Mouse (Mus musculus) retina, postnatal 1 day (tissue): Measurements from ENCODE around the gene Utp15.

Source experiments
- DNase-seq: peaks from one replicate; pipeline ENCODE4 v3.0.0-alpha.2; 2012

Gene Utp15

DNA sequence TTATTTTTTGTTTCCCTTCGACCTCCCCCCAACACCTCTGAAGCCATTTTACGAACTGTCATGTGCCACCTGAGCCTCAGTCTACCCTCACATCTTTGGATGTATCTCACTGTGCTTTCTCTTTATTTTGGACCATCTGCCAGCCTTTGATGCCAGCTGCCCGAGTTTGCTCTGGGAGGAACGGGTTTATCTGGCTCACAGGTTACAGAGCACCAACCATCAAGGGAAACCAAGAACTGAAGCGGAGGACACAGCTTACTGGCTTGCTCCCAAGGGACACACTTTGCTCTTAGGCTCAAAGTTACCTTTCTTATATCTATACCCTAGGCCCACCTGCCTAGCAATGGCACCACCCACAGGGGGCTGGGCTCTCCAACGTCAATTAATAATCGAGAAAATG, 17.5 kb downstream of the Utp15 start:
- no peak for DNase-seq

GRCm38 (mm10) chr13:98244571-98245350, 18.1 kb downstream of the Utp15 start:
- peak; percentile 51 for DNase-seq

GRCm38 (mm10) chr13:98241531-98242282, 21.1 kb downstream of the Utp15 start:
- no peak for DNase-seq

DNA sequence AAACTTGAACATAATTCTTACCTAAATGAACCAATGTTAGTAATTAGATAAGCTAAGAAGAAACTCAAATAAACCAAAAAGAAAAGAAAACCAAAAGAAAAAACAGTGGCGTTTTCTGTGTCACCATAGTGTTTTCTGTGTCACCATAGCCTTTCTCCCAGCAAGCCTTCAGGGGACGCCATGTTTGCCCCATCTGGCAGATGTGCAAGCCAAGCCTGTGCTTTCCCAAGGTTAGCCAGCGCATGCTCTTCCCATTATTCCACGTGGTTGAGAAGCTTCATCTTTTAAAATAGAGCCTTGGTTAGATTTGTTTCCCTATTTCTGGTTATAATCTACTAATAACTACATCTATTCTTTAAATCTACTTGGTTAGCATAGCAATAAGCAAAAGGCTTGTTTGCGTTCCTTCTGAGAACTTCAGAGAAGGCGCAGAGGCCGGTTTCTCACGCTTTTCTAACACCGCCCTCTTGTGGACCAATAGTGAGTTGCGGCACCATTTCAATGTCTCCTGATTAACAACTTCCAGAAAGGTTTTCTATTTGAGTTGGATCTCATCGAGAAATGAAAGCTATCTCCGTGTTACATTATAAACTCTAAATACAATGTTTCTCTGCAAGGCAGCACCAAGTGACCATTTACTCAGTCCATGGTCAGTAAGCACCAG, 22.7 kb downstream of the Utp15 start:
- peak; percentile 76 for DNase-seq

- no peak for DNase-seq
These were observed 27.4 kb downstream of the Utp15 start for GRCm38 (mm10) chr13:98235451-98235850.

- DNase-seq: peak; percentile 85
These were observed 32.3 kb downstream of the Utp15 start for GRCm38 (mm10) chr13:98230511-98230910.

GRCm38 (mm10) chr13:98226225-98226624, 36.6 kb downstream of the Utp15 start:
- no peak for DNase-seq

DNA sequence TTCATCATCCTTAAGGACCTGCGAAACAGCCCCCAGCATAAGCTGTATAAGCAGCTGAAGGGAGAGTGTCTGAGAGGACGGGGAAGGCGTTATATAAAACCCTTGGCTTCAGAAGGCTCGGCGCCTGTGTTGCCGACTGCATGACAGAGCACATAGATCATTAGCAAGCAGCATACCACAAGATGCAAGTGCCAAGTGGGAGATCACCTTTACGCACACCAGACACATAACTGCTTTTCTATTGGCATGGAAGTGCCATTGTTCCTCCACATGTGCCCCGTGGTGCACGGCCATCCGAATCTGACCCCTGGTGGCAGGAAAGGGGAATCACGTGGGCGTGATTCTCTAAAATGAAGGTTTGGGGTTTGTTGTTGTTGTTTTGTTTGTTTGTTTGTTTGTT, 40.0 kb downstream of the Utp15 start:
- DNase-seq: peak; percentile 69

- no peak for DNase-seq
These were observed 52.7 kb downstream of the Utp15 start for GRCm38 (mm10) chr13:98210137-98210536.

DNA sequence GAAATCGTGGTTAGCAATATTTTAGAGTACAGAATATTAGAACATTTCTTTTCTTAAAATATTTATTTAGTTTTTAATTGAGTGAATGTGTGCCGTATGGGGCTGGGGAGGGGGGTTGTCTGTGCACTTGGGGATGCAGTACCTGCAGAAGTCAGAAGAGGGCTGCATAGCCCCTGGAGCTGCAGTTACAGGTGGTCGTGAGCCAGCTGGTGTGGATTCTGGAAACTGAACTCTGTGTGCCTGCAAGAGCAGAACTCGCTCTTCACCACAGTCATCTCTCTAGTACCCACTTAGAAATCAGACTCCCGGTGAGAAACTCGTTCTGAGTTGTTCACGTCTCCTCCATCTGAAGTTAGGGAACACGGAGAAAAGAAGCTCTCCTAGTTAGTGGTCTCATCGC, 54.0 kb downstream of the Utp15 start:
- DNase-seq: peak; percentile 52

DNA sequence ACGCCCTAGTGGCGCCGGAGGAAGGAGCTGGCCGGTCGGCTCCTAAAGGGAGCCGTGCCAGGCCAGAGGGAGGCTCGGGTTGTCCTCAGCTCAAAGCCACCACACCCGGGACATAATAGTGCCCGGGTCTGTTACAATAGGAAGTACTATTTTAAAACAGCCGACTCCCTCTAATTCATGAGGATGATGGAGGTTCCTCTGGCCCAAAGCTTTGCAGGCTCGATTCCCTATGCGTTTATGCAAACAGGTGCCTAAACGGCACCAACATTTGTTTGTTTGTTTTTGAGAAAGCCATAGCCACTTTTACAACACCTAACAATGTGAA, 56.3 kb downstream of the Utp15 start:
- no peak for DNase-seq

- DNase-seq: peak; percentile 84
These were observed 56.9 kb downstream of the Utp15 start, which contains the start of gene Arhgef28 for GRCm38 (mm10) chr13:98205771-98206545. TSS of gene Arhgef28 (minus strand) at chr13:98206439.

- peak; percentile 26 for DNase-seq
These were observed 57.7 kb downstream of the Utp15 start for GRCm38 (mm10) chr13:98205111-98205510.

GRCm38 (mm10) chr13:98204371-98204770, 58.5 kb downstream of the Utp15 start:
- DNase-seq: no peak

DNA sequence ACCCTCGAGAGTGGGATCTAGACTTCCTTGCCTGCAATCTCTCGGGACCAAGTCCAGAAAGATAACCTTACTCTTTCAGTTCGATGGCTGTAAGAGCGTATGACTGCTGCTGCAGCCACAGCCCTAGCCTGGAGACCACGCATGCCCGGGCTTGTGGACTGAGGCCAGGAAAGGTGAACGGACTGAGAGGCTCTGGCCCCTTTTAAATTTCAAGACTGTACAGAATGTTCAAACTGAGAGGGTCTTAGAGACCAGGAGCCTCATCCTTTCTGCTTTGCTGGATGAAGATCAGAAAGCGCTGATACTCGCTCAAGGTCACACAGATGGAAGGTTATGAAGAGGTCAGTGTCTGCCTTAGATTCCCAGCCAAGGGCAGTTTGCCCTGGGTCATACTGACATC, 61.4 kb downstream of the Utp15 start:
- no peak for DNase-seq
